Mouse (Mus musculus) skeletal muscle tissue, adult 2 months (tissue): ENCODE results near the gene Pcbp3.

Experiments
- DNase-seq: peaks from one replicate; pipeline ENCODE4 v3.0.0-alpha.2; 2012; ENCODE audit warnings: low read depth, low spot score

Pcbp3 gene

GRCm38 (mm10) chr10:76732391-76732790, 229.3 kb downstream of the Pcbp3 start:
- no peak for DNase-seq

GRCm38 (mm10) chr10:76731621-76732239, 230.0 kb downstream of the Pcbp3 start:
- DNase-seq, result peak; percentile 57

GRCm38 (mm10) chr10:76729631-76730620, 231.8 kb downstream of the Pcbp3 start:
- DNase-seq, result peak; percentile 66

GRCm38 (mm10) chr10:76728369-76728768, 233.3 kb downstream of the Pcbp3 start:
- peak; percentile 79 for DNase-seq

- DNase-seq, result no peak
These were observed 234.4 kb downstream of the Pcbp3 start for GRCm38 (mm10) chr10:76727301-76727700.

- no peak for DNase-seq
These were observed 234.8 kb downstream of the Pcbp3 start for GRCm38 (mm10) chr10:76726866-76727265.

- DNase-seq, result peak; percentile 65
These were observed 235.9 kb downstream of the Pcbp3 start, which contains the start of gene Col6a1 for GRCm38 (mm10) chr10:76725682-76726285. Col6a1 (minus strand) TSS chr10:76726168.

- no peak for DNase-seq
These were observed 236.6 kb downstream of the Pcbp3 start for GRCm38 (mm10) chr10:76725097-76725496.

- no peak for DNase-seq
These were observed 237.4 kb downstream of the Pcbp3 start for GRCm38 (mm10) chr10:76724231-76724736.

GRCm38 (mm10) chr10:76722751-76723450, 238.8 kb downstream of the Pcbp3 start:
- no peak for DNase-seq

GRCm38 (mm10) chr10:76721746-76722145, 239.9 kb downstream of the Pcbp3 start:
- DNase-seq, result no peak

GRCm38 (mm10) chr10:76721216-76721615, 240.5 kb downstream of the Pcbp3 start:
- no peak for DNase-seq

GRCm38 (mm10) chr10:76717631-76718030, 244.1 kb downstream of the Pcbp3 start:
- no peak for DNase-seq

GRCm38 (mm10) chr10:76717026-76717425, 244.7 kb downstream of the Pcbp3 start:
- DNase-seq, result no peak

GRCm38 (mm10) chr10:76714303-76714702, 247.4 kb downstream of the Pcbp3 start:
- no peak for DNase-seq

- DNase-seq, result no peak
These were observed 249.2 kb downstream of the Pcbp3 start for GRCm38 (mm10) chr10:76712500-76712899.
